Mouse (Mus musculus): ENCODE measurements around the gene Uba2. TPM values are rescaled to one million over a fixed set of nuclear protein-coding genes. Genes with fewer than 3 reads are reported as not detected.
"Not testable (repeated sequence)": the region's sequence is repeated elsewhere in the genome, so short reads cannot be mapped to it uniquely, and the experiment has no call there.

Uba2 gene
- total RNA-seq (2021) = 10 to 100 TPM; 33.4 to 38.7 TPM
- long read RNA-seq, experiment 1, transcript Uba2-201 (17 exons, 2,579 nt) = major isoform, 47 of 58 reads
- long read RNA-seq, experiment 1, partial matches to known transcripts = 2 of 58 reads
- long read RNA-seq, experiment 1, other reads (novel, unspliced or antisense) = 9 of 58 reads
- long read RNA-seq, experiment 2, transcript Uba2-201 (17 exons, 2,579 nt) = major isoform, 38 of 51 reads
- long read RNA-seq, experiment 2, partial matches to known transcripts = 1 of 51 reads
- long read RNA-seq, experiment 2, other reads (novel, unspliced or antisense) = 9 of 51 reads

DNA sequence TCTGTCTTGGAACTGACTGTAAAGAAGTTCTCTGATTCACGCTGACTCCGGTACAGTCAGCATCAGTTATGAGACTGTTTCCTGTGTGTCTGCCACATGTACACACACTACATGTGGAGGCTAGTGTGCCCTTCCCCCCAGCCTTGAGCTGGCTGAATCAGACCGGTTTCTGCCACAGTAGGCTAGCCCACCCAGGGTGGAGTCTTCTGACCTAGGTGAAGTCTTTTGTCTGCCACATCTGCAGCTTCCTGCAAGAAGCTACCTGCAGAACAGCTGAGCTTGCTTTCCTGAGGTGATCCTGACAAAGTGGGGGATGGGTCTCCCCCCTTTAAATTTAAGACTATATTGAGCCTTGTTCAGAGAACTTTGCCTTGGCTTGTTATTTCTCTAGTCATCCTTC lies at the start of gene Uba2:
Gene Uba2 (minus strand): TSS at position 146 of the 400 bp plus-strand sequence.
- peak within 1 kb of the TSS; percentile 91 for H3K4me3 ChIP-seq
- no peak for TF ChIP-seq CTCF (IDR thresholded peaks at IDR 0.05)
- intact Hi-C loops (cut with DNase I) = loop anchor here (10.0 kb wide), 1 partner anchor 885 kb away; the partner anchor contains the start of gene Cebpg

DNA sequence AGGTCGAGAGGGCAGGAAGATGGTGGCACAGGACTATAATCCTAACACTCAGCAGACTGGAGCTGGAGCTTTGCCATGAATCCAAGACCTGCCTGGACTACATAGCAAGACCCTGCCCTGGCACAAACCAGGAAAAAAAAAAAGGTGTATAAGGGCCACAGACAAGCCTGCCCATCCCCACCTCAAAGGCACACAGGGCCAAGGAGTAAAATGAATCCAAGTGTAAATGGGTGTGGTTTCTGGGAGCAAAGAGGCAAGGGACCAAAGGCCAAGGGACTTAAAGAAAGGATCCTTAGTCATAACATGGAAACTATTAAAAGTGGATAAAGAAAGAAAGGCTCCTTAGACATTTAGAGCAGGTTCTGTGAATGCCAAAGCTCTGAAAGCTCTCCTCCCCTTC lies 49.1 kb upstream of the Uba2 start:
- peak overlapping the region; percentile 91 for H3K27ac ChIP-seq
- intact Hi-C loops (cut with DNase I) = loop anchor here (10.0 kb wide), 1 partner anchor 426 kb away; no protein-coding TSS in a partner anchor
- H3K4me3 ChIP-seq = no peak overlapping the region
- DNase-seq = no peak
- TF ChIP-seq CTCF (IDR thresholded peaks at IDR 0.05) = no peak

More for the DNA sequence above, at the start of gene Uba2:
- peak within 1 kb of the TSS; percentile 96 for H3K27ac ChIP-seq
- DNase-seq = no peak

DNA sequence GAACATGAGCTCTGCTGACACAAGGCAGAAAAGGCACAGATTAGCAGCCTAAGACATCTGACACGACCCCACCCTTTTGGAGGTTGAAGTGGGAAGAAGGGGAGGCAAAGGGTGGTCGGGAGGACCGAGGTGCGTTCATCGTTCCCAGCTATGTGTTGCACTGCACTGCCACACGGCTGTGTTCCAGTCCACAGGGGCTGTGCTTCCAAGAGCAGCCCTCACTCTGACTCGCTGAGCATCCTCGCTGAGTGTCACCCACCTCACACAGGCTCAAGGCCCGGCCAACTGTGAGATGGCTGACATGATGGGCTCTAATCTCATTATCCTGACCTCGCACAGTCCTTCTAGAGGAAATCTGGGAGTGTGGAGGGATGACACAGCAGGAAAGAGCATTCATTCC lies 47.1 kb upstream of the Uba2 start:
- Histone ChIP-seq H3K27ac (peak overlapping the region; percentile 91), H3K4me3 (peak overlapping the region; percentile 3; the same call in 1 of the 2 replicates)
- intact Hi-C loops (cut with DNase I) = loop anchor here (10.0 kb wide), 1 partner anchor 428 kb away; no protein-coding TSS in a partner anchor
- no peak for DNase-seq
- TF ChIP-seq CTCF (IDR thresholded peaks at IDR 0.05) = no peak

DNA sequence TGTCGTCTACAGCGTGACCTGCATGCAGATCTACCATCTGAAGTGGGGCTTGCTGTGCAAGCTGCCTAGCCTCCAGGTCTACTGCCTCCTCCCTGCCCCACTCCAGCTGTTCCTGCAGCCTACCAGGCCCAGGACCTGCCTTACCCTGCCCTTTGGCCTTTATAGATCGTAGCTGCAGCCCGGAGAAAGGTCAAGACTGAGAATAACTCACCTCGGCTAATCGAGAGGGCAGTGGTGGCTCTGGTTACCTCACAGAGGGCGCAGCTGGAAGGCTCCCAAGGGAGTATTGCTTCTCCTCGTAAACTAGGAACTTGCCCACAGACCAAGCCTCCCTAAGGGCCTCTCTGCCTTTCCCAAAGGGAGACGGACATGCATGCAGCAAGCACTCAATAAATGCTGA lies 46.1 kb upstream of the Uba2 start:
- Histone ChIP-seq H3K27ac (peak overlapping the region; percentile 91), H3K4me3 (peak overlapping the region; percentile 54)
- intact Hi-C loops (cut with DNase I) = loop anchor here (10.0 kb wide), 1 partner anchor 429 kb away; no protein-coding TSS in a partner anchor
- TF ChIP-seq CTCF (IDR thresholded peaks at IDR 0.05) = no peak
- peak; percentile 92 for DNase-seq

DNA sequence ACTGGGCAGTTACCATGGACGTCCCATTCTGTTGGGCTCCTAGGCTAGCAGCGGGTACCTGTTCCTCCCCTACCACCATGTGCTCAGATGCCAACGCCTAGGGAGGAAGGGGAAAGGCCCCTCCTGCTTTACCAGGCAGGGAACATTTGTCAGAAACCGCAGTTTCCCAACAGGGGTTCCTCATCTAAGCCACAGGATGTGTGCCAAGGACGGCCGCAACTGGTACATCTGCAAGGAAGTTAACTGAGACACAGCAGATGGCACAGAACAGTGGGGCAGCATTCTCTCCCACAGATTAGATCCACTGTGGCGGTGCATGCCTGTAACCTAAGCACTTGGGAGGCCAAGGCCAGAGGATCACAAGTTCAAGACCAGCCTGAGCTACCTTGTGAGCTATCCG lies 45.2 kb upstream of the Uba2 start:
- Histone ChIP-seq H3K4me3 (peak overlapping the region; percentile 54), H3K27ac (peak overlapping the region; percentile 91)
- intact Hi-C loops (cut with DNase I) = loop anchor here (10.0 kb wide), 1 partner anchor 430 kb away; no protein-coding TSS in a partner anchor
- TF ChIP-seq CTCF (IDR thresholded peaks at IDR 0.05) = no peak
- DNase-seq = peak; percentile 56

DNA sequence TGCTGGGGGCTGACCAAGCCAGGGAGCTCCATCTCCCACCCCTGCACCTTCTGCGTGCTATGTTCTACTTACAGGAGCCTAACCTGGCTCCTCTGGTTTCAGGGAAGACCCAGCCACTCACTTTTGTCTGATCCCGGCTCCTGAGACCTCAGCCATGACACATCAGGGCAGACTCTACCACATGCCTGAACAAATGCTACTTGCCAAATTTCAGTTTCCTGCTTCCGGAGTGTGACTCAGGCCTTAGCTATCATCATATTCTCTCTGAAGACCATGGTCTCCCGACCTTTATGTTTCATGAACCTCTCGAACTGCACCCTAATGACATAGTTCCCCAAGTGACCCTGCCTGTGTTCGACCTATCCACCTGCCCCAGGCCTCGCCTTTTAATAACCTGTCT lies 43.9 kb upstream of the Uba2 start:
- TF ChIP-seq CTCF (IDR thresholded peaks at IDR 0.05) = no peak
- H3K27ac ChIP-seq = peak overlapping the region; percentile 91
- no peak for DNase-seq
- intact Hi-C loops (cut with DNase I) = loop anchor here (10.0 kb wide), 1 partner anchor 432 kb away; no protein-coding TSS in a partner anchor
- H3K4me3 ChIP-seq = no peak overlapping the region; the same call in 1 of the 2 replicates

DNA sequence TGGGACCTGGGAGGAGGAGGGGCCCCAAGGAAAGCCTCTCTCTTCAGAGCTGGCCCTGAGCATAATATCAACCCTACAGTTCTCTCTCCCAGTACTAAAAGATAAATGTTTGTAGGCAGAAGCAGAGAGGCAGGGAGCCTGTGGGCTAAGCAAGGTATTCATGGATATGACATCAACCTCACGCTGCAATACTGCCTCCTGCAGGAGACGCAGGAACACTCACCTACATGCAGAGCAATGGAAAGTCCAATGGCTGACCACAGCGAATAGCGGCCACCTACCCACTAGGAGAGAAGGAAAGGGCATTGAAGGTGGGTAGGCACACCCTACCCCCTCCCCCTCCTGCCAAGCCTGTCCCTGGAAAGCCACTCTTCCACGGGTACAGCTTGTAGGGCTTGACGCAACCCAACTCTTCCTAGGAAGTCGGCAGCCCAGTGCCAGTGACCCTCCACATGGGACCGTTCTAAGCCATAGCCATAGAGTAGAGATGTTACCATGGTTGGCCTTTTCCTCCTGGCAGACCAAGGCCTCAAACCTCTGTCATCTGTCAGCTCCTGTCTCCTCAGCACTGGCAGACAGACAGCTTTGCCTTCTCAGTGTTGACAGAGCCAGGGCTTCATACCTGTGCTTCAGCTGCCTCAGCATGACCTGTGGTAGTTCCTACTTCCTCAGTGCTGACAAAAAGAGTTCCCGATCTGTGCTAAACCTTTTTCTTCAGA lies 38.8 kb upstream of the Uba2 start:
- H3K27ac ChIP-seq = peak overlapping the region; percentile 91
- peak overlapping the region; percentile 15; the same call in 1 of the 2 replicates for H3K4me3 ChIP-seq
- peak; percentile 52 for DNase-seq
- peak; percentile 54 for TF ChIP-seq CTCF (IDR thresholded peaks at IDR 0.05)
- intact Hi-C loops (cut with DNase I) = no loop called here

DNA sequence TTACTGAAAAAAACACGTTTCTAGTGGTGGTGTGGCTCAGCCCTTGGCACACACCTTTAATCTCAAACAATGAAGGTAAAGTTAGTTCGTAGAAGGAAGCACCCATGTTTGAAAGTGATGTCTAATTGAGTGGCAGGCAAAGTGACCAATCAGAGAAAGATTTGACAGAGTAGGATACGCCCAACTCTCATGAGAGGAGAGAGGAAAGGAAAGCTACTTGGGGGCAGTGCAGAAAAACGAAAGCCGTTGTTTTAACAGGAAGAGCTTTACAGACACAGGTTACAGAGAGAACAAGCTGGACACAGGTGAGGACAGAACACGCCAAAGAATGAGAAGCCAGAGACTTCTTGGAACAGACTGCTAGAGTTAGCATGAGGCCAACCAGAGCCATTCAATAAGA lies 36.9 kb upstream of the Uba2 start:
- peak overlapping the region; percentile 91; the same call in 1 of the 2 replicates for H3K27ac ChIP-seq
- H3K4me3 ChIP-seq = no peak overlapping the region
- no peak for TF ChIP-seq CTCF (IDR thresholded peaks at IDR 0.05)
- intact Hi-C loops (cut with DNase I) = no loop called here
- DNase-seq = no peak

DNA sequence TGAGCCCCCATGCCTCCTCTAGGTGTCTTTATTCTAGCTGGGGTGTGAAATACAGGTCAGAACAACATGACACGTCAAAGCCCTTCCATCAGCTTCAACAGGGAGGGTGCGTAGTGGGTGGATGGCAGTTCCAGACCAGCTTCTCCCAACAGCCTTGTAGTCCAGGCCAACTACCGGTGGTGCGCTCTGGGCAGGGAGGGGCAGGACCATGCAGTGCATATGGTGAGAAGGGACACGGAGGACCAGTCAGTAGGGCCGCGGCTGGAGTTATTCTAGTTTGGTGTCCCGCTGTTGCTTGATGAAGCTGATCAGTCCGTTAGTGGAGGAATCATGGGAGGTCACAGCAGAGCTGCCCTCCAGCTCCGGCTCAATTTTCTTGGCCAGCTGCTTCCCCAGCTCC lies 32.7 kb upstream of the Uba2 start:
- DNase-seq; H3K4me3 ChIP-seq; intact Hi-C loops (cut with DNase I); H3K27ac ChIP-seq: not testable (repeated sequence)

DNA sequence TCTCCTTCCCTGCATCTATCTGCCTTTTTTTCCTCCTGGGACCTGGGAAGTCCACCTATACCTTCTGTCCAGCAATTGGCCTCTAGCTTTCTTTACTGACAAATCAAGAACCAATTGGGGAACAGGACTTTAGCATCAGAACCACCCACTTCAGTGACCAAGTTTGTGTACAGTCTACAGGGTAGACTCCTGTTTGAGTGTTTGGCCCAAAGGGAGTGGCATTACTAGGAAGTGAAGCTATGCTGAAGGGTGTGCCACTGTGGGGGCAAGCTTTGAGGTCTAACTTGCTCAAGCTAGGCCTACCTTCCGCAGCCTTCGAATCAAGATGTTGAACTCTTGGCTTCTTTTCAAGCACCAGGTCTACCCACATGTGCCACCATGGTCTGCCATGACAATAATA lies 31.4 kb upstream of the Uba2 start:
- Histone ChIP-seq H3K27ac (no peak overlapping the region), H3K4me3 (no peak overlapping the region)
- intact Hi-C loops (cut with DNase I) = no loop called here
- no peak for DNase-seq
- TF ChIP-seq CTCF (IDR thresholded peaks at IDR 0.05) = no peak

DNA sequence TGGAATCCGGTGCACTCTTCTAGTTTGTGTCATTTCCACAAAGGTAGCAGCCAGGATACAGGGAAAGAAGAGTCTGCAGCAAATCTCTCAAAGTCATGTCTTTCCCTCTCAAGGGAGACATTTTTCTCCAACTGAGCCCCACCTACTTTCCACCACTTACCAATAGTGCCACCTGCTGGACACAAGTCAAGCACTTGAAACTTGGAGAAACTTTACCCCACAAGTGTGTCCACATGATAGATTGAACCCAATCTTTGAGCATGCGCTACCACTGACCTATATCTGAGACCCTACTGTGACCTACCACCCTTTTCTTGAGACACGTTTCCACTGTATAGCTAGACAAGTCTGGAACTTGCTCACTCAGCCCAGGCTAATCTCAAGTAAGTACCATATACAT lies 28.9 kb upstream of the Uba2 start:
- peak; percentile 66 for TF ChIP-seq CTCF (IDR thresholded peaks at IDR 0.05)
- Histone ChIP-seq H3K27ac (peak overlapping the region; percentile 9; the same call in 1 of the 2 replicates), H3K4me3 (no peak overlapping the region)
- intact Hi-C loops (cut with DNase I) = loop anchor here (5.0 to 10.0 kb wide), 2 partner anchors 66 to 214 kb away; partner anchors contain the start of gene Wtip
- no peak for DNase-seq

DNA sequence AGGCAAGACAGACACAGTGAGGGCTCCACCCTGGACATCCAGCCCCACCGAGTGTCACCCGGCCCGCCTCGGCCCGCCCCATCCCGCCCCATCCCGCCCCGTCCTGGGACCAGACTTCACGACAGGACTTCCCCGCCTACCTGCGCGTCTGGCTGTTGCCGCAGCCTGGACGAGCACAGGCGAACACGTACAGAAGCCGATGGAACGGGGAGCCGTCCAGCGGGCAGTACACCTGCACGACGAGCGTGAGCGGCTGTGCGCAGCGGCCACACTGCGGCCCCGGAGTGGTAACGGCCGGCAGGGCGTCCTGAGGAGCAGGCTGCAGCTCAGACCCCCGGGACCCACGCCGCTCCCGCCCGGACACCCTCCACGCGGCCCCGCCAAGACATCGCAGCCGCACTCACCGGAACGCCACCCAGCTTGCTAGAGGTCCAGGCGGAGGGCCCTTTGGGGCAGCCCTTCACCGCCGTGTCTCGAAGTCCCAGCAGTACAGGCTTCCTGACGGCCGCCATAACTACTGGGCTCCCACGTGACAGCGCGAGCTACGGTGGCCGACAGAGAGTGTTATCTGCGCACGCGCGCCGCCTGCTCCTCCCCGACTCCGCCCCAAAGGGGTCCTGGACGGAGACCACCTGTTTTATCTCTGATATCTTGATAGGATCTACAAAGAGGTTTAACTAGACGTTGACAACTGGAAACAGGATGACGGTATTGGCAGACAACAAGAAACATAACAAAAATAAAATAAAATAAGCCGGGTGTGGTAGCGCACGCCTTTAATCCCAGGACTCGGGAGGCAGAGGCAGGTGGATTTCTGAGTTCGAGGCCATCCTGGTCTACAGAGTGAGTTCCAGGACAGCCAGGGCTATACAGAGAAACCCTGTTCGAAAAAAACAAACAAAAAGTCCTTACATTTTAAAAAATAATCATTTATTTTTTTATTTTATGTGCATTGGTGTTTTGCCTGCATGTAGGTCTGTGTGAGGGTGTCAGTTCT lies 27.0 kb upstream of the Uba2 start, which contains the start of gene Pdcd2l:
Gene Pdcd2l (minus strand): TSS at position 530 of the 997 bp plus-strand sequence.
- no peak for TF ChIP-seq CTCF (IDR thresholded peaks at IDR 0.05)
- Histone ChIP-seq H3K27ac (peak within 1 kb of the TSS; percentile 89), H3K4me3 (peak within 1 kb of the TSS; percentile 95)
- peak; percentile 95 for DNase-seq
- intact Hi-C loops (cut with DNase I) = loop anchor here (2.0 to 10.0 kb wide), 3 partner anchors 32 to 212 kb away; partner anchors contain the start of gene Wtip
